Mouse (Mus musculus) kidney, adult 2 months (tissue): ENCODE data around the gene Zfp341. TPM values are rescaled to one million over a fixed set of nuclear protein-coding genes. Genes with fewer than 3 reads are reported as not detected.

Experiments
- DNase-seq: peaks from one replicate; pipeline ENCODE4 v3.0.0; 2021
- H3K27ac ChIP-seq: fragments of 200-500 bp; 2 replicates; pipeline ENCODE4 v1.5.1; 2012; ENCODE audit warnings: low read depth, low read length, control low read depth, inconsistent platforms; ENCODE audit not compliant: insufficient read depth
- H3K27me3 ChIP-seq: fragments of 200-500 bp; replicated peaks from 2 replicates; pipeline ENCODE4 v1.6.1; 2012; ENCODE audit warnings: mild to moderate bottlenecking, moderate library complexity, low read length, inconsistent platforms; ENCODE audit not compliant: control insufficient read depth, insufficient read depth
- H3K36me3 ChIP-seq: fragments of 200-500 bp; 2 replicates; pipeline ENCODE4 v1.6.1; 2012; ENCODE audit warnings: mild to moderate bottlenecking, moderate library complexity, low read length, inconsistent platforms; ENCODE audit not compliant: control insufficient read depth, insufficient read depth
- H3K4me1 ChIP-seq: fragments of 200-500 bp; 2 replicates; pipeline ENCODE4 v1.6.1; 2011; ENCODE audit warnings: low read length; ENCODE audit not compliant: control insufficient read depth, insufficient read depth
- H3K4me3 ChIP-seq: fragments of 200-500 bp; 2 replicates; pipeline ENCODE4 v1.5.1; 2011; ENCODE audit warnings: mild to moderate bottlenecking, low read depth, low read length, control low read depth; ENCODE audit not compliant: insufficient read depth
- CTCF ChIP-seq: fragments of 200-500 bp; conservative IDR thresholded peaks from 2 replicates; pipeline ENCODE4 v1.5.1; 2011; ENCODE audit warnings: low read depth, mild to moderate bottlenecking, control low read depth, low read length, moderate library complexity, mixed read lengths; ENCODE audit not compliant: insufficient read depth, insufficient read length
- POLR2A ChIP-seq: fragments of 200-500 bp; IDR thresholded peaks from one replicate; pipeline ENCODE4 v1.6.1; 2011; ENCODE audit warnings: low read depth, low read length, control low read depth
- WGBS: fragments of 180-500 bp; shearing (Covaris S2); methylation state at CpG from one replicate; pipeline ENCODE4 v1.1.7; 2018; 5-methylcytosine and 5-hydroxymethylcytosine counted together
- polyA plus RNA-seq: library from polyadenylated mRNA; depleted of rRNA; stranded (reverse); fragments of >200 nt; gene quantifications from 2 replicates; pipeline ENCODE4 v1.2.3, GENCODE M21; 2012

Gene Zfp341
- polyA plus RNA-seq, 1 experiment: 4.9 TPM

DNA sequence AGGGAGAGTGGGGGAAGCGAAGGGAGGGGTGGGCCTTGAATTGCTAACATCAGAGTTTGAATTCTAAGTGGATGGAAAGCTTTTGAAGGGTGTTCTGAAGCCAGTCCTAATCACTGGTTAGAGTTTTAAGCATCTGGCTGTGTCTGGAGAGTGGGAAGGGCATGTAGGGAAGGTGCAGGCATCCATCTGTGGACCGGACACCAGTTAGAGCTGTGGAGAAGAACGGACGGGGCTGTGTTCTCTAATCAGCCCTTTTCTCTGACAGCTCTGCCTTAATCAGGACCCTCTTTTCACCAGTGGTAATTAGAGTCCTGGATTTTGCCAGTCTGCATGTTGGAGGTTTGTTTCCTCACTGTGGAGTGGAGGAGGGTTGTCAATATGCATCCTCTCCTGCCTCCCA is 46.0 kb downstream of the Zfp341 start:
- Histone ChIP-seq H3K4me3 (no peak overlapping the region), H3K27me3 (no peaks in the 10 kb centered on the region), H3K4me1 (peaks cover 14% of the 10 kb centered on the region; the same call in 1 of the 2 replicates), H3K27ac (peak overlapping the region; percentile 83; the same call in 1 of the 2 replicates), H3K36me3 (no peaks in the 10 kb centered on the region)
- TF ChIP-seq CTCF: no peak
- no peak for TF ChIP-seq POLR2A
- 68% methylated on average over 4 of the region's 4 CpGs for WGBS
- DNase-seq: no peak

DNA sequence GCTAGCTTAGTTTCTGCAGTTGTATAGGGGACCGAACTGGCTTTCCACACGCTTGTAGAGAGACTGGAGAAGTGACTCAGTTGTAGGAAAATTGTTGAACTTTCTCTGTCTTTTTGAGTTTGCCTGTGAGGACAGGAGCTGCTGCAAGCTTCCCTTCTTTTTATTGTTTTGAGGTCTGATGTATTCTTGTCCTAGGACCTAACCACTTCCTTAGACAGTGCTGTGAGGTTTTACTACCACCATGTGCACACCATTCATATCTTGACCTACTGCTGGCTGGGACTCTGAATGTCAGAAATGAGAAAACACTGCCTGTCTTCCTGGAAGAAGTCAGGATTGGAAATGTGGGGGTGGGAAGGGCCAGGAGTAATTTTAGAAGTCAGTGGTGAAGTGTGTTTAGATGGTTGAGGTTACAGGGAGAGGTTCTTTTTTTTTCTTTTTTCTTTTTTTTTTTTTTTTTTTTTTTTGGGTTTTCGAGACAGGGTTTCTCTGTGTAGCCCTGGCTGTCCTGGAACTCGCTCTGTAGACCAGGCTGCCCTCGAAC is 46.5 kb downstream of the Zfp341 start:
- no peak overlapping the region for H3K4me3 ChIP-seq
- no peak overlapping the region for H3K27ac ChIP-seq
- no peak for TF ChIP-seq POLR2A
- TF ChIP-seq CTCF: no peak
- no peaks in the 10 kb centered on the region for H3K27me3 ChIP-seq
- peaks cover 14% of the 10 kb centered on the region; the same call in 1 of the 2 replicates for H3K4me1 ChIP-seq
- H3K36me3 ChIP-seq: no peaks in the 10 kb centered on the region
- WGBS: 54% methylated on average over 5 of the region's 5 CpGs
- no peak for DNase-seq

DNA sequence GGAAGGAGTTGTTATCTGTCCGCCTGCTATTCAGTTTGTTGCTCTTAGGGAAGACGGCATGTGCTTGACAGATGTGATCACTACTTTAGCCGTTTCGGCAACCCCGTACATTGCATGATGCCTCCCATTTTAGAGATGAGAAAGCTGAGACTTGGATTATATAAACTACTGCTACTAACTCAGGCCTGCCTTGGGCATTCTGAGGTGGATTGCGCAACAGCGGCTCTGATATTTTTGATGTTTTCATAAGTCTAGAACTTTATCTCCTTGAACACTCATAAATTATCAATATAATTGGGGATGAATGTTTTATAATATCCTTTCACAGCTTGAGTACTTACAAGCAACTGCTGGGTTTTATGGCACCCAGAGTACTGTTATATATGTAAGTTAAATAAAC is 55.6 kb downstream of the Zfp341 start:
- H3K27ac ChIP-seq: no peak overlapping the region
- no peaks in the 10 kb centered on the region for H3K36me3 ChIP-seq
- WGBS: 80% methylated on average over 7 of the region's 7 CpGs
- H3K4me3 ChIP-seq: no peak overlapping the region
- DNase-seq: no peak
- no peaks in the 10 kb centered on the region for H3K4me1 ChIP-seq
- TF ChIP-seq CTCF (no peak), POLR2A (no peak)
- H3K27me3 ChIP-seq: no peaks in the 10 kb centered on the region

DNA sequence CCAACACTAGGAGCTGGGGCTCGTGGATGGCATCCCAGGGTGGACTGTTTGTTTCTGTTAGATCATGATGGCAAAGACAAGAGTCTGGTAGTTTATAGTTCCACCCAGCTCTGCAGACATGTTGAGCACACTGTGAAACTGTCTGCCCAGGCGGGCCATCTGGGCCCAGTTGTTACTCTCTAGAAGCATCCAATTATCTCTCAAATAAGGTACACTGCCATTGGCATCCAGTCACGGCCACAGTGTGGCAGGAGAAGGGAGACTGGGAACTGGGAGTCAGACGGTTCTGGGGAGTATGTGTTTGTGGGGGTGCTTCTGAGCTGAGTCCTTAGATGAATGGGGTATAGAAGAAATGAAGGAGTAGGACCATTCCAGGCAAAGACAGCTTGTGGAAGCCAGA is 57.0 kb downstream of the Zfp341 start:
- Histone ChIP-seq H3K36me3 (no peaks in the 10 kb centered on the region), H3K27me3 (no peaks in the 10 kb centered on the region), H3K4me3 (no peak overlapping the region), H3K27ac (no peak overlapping the region), H3K4me1 (no peaks in the 10 kb centered on the region)
- 77% methylated on average over 4 of the region's 4 CpGs for WGBS
- TF ChIP-seq CTCF (no peak), POLR2A (no peak)
- DNase-seq: no peak

DNA sequence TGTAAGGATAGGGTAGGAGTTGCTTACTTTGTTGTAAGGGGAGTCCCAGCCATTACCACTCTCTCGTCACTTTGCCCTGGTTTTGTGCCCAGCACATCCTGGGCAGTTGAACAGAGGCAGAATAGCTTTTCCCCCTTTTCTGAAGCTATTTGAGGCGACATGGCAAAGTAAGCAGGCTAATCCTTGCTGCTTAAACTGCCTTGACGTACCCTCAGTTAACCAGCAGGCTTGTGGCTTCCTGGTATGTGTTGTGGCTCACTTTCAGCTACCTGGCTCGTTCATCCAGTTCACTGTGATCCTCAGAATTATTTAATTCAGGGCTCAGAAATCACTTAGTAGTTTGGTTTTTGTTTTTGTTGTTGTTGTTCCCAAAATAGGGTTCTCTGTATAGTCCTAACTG is 57.6 kb downstream of the Zfp341 start:
- WGBS: 72% methylated on average over 4 of the region's 4 CpGs
- H3K27me3 ChIP-seq: no peaks in the 10 kb centered on the region
- no peaks in the 10 kb centered on the region for H3K36me3 ChIP-seq
- H3K4me1 ChIP-seq: no peaks in the 10 kb centered on the region
- H3K4me3 ChIP-seq: no peak overlapping the region
- H3K27ac ChIP-seq: no peak overlapping the region
- TF ChIP-seq CTCF: no peak
- no peak for TF ChIP-seq POLR2A
- no peak for DNase-seq

DNA sequence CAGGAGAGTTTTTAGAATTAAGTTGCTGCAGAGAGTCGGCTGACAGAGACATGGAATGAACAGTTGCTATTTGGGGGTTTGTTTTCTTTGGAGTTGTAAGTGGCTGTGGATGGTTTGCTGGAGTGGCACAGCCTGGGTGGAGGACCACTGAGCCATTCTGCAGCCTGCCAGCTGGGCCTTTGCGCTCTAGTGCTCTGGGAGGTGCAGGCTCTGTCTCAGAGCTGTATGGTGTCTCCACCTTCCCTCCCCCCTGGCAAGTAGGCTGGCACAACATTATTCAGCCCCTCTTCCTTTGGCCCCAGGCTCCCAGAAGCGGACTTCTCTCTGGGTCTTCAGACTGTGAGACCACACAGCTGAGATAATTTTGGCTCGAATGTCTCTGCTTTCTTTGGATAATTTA is 60.9 kb downstream of the Zfp341 start:
- H3K27me3 ChIP-seq: no peaks in the 10 kb centered on the region
- no peak overlapping the region for H3K4me3 ChIP-seq
- 54% methylated on average over 4 of the region's 4 CpGs for WGBS
- TF ChIP-seq CTCF (no peak), POLR2A (no peak)
- no peak overlapping the region for H3K27ac ChIP-seq
- DNase-seq: no peak
- no peaks in the 10 kb centered on the region for H3K36me3 ChIP-seq
- no peaks in the 10 kb centered on the region for H3K4me1 ChIP-seq

DNA sequence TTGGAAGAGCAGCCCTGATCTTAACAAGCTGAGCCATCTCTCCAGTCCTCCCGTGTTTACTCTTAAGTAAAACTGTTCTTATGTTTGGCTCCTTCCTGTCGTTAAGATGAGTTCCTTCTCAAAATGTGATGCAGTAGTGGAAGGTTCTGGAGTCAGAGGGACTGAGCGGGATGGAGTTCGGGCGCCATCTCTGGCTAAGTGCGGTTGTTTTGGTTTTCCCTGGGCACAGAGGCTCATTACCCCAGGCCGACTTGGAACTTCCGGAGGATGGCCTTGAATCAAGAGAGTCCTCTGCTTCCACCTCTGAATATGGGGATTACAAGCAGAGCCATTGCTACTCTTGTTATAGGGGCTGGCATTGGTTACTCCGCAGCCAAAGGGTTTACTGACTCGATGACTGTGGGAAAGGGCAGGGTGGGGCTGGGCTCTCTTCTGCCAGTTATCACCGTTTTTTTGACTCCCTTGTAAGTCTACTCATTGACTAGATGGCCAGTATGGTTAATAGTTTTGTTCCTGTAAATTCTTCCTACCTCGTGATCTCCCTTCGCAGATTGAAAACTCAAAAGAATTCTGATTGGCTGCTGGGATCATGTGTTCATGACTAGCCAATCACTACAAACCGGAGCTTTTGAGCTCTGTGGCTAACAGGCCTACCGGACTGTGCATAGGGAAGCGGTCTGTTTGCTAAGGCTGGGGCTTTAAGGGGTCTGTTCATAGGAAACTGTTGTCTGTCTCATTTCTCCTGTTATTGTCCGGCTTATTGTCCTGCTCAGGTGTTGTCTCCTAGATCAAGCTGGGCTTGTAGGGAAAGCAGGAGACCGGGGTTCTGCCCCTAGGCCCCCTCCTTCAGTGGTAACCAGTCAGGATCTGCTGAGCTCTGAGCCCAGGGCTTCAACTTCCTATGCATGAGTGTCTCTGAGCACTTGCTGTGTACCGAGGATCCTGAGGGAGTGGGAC is 63.8 kb downstream of the Zfp341 start:
- H3K27ac ChIP-seq: peak overlapping the region; percentile 33
- WGBS: 65% methylated on average over 19 of the region's 19 CpGs
- no peaks in the 10 kb centered on the region for H3K4me1 ChIP-seq
- TF ChIP-seq CTCF (0 out of 2 replicates have a peak, but pooled peaks have one; percentile 2), POLR2A (no peak)
- peak; percentile 67 for DNase-seq
- H3K27me3 ChIP-seq: no peaks in the 10 kb centered on the region
- no peaks in the 10 kb centered on the region for H3K36me3 ChIP-seq
- H3K4me3 ChIP-seq: no peak overlapping the region; the same call in 1 of the 2 replicates
